Mouse (Mus musculus) frontal cortex, postnatal 25 days (tissue): ENCODE data around the gene Eif4a1.
"Not testable (repeated sequence)": the region's sequence is repeated elsewhere in the genome, so short reads cannot be mapped to it uniquely, and the experiment has no call there.

ENCODE experiments used
- DNase-seq, 2 experiments: peaks; one replicate each; pipeline ENCODE4 v3.0.0; 2022; ENCODE audit warnings: low spot score in 2 of 2

Gene Eif4a1

GRCm38 (mm10) chr11:69633128-69633866 lies 38.9 kb downstream of the Eif4a1 start:
- DNase-seq = peak in 1 of 2 experiments; percentile 12

GRCm38 (mm10) chr11:69632284-69633089 lies 39.7 kb downstream of the Eif4a1 start, which contains the start of gene Fxr2:
Gene Fxr2 (plus strand): TSS chr11:69632990.
- DNase-seq = peak; percentile 99 to 100

GRCm38 (mm10) chr11:69629802-69630201 lies 42.4 kb downstream of the Eif4a1 start:
- no peak for DNase-seq

GRCm38 (mm10) chr11:69628286-69628685 lies 43.9 kb downstream of the Eif4a1 start:
- peak; percentile 58 to 65 for DNase-seq

GRCm38 (mm10) chr11:69624339-69624738 lies 47.9 kb downstream of the Eif4a1 start:
- DNase-seq = not testable (repeated sequence)

GRCm38 (mm10) chr11:69623006-69623405 lies 49.2 kb downstream of the Eif4a1 start:
- DNase-seq = no peak

- DNase-seq = no peak
These were observed 49.8 kb downstream of the Eif4a1 start for GRCm38 (mm10) chr11:69622406-69622805.

GRCm38 (mm10) chr11:69621571-69622268 lies 50.5 kb downstream of the Eif4a1 start, which contains the start of gene Sat2:
Gene Sat2 (plus strand): TSS chr11:69622024.
- no peak for DNase-seq

GRCm38 (mm10) chr11:69620394-69621081 lies 51.7 kb downstream of the Eif4a1 start:
- DNase-seq = no peak

- DNase-seq = no peak
These were observed 54.4 kb downstream of the Eif4a1 start, which contains the start of gene Shbg for GRCm38 (mm10) chr11:69617805-69618204. Gene Shbg (minus strand): TSS chr11:69617905.
